Mouse (Mus musculus): Measurements from ENCODE around the gene Cebpa. TPM values are rescaled to one million over a fixed set of nuclear protein-coding genes. Genes with fewer than 3 reads are reported as not detected.

The Cebpa gene
- polyA plus RNA-seq (2017; shearing (Covaris generic)) = 0.50 TPM

DNA sequence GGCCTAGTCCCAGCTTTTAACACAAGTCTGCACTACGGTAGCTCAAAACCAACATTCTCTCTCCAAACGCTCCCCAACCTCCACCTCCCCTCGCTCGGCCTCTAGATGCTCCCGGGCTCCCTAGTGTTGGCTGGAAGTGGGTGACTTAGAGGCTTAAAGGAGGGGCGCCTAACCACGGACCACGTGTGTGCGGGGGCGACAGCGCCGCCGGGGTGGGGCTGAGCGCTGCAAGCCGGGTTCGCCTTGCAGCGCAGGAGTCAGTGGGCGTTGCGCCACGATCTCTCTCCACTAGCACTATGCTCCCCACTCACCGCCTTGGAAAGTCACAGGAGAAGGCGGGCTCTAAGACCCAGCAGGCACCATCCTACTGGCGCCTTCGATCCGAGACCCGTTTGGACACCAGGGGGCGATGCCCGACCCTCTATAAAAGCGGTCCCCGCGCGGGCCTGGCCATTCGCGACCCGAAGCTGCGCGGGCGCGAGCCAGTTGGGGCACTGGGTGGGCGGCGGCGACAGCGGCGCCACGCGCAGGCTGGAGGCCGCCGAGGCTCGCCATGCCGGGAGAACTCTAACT is at the start of gene Cebpa:
TSS of gene Cebpa (plus strand) at position 453 of the 573 bp plus-strand sequence.

Other genes with a start within 250 kb of the Cebpa start
- gene Pepd, start 206.9 kb upstream of the Cebpa start, polyA plus RNA-seq (2017; shearing (Covaris generic)) = 58.7 TPM
- 6.0 TPM for gene Cebpg, start 62.7 kb upstream of the Cebpa start, polyA plus RNA-seq (2017; shearing (Covaris generic))
- gene Slc7a10, start 67.1 kb downstream of the Cebpa start, polyA plus RNA-seq (2017; shearing (Covaris generic)) = 11.8 TPM
- gene Lrp3, start 96.2 kb downstream of the Cebpa start, polyA plus RNA-seq (2017; shearing (Covaris generic)) = 2.6 TPM
- 24.5 TPM for gene Gpatch1, start 199.1 kb downstream of the Cebpa start, polyA plus RNA-seq (2017; shearing (Covaris generic))
- gene Rhpn2, start 214.9 kb downstream of the Cebpa start, polyA plus RNA-seq (2017; shearing (Covaris generic)) = 0.11 TPM

Data from CD4-positive, CD25-positive, alpha-beta regulatory T cell, adult 9 weeks (primary cell).